Mouse (Mus musculus): ENCODE data around the gene Gsdma2. TPM values are rescaled to one million over a fixed set of nuclear protein-coding genes. Genes with fewer than 3 reads are reported as not detected.
A peak's percentile ranks its signal among the peaks of the same experiment; 100 is the strongest.
"Not testable (repeated sequence)": the region's sequence is repeated elsewhere in the genome, so short reads cannot be mapped to it uniquely, and the experiment has no call there.

The Gsdma2 gene
- polyA plus RNA-seq, 1 experiment from 2014 or later = 0.17 TPM

- H3K4me3 ChIP-seq = no peak overlapping the region
- ATAC-seq (ENCODE audit: low FRiP score) = no peak
- no peak overlapping the region for H3K27ac ChIP-seq
- H3K4me2 ChIP-seq = no peak overlapping the region
- H3K36me3 ChIP-seq = no peaks in the 10 kb centered on the region
- peaks cover 49% of the 10 kb centered on the region for H3K27me3 ChIP-seq
- 85% methylated on average over 3 of the region's 3 CpGs for WGBS
- H3K9me3 ChIP-seq = no peaks in the 10 kb centered on the region
- H3K4me1 ChIP-seq (replicated peaks) = no peaks in the 10 kb centered on the region
- no peak overlapping the region for H3K9ac ChIP-seq
Measured at GRCm38 (mm10) chr11:98671284-98671815, 24.8 kb downstream of the Gsdma2 start.

GRCm38 (mm10) chr11:98671857-98672256 lies 25.3 kb downstream of the Gsdma2 start:
- WGBS = 57% methylated on average over 5 of the region's 5 CpGs
- H3K27me3 ChIP-seq = peaks cover 44% of the 10 kb centered on the region

GRCm38 (mm10) chr11:98672482-98672881 lies 25.9 kb downstream of the Gsdma2 start:
- H3K36me3 ChIP-seq = no peaks in the 10 kb centered on the region
- H3K9me3 ChIP-seq = no peaks in the 10 kb centered on the region
- H3K4me2 ChIP-seq = no peak overlapping the region
- no peak overlapping the region for H3K27ac ChIP-seq
- H3K9ac ChIP-seq = no peak overlapping the region
- ATAC-seq (ENCODE audit: low FRiP score) = no peak
- H3K4me3 ChIP-seq = no peak overlapping the region
- peaks cover 38% of the 10 kb centered on the region for H3K27me3 ChIP-seq
- H3K4me1 ChIP-seq (replicated peaks) = no peaks in the 10 kb centered on the region
- WGBS = 89% methylated on average over 5 of the region's 5 CpGs

More at GRCm38 (mm10) chr11:98671857-98672256, 25.3 kb downstream of the Gsdma2 start:
- Histone ChIP-seq H3K4me3 (no peak overlapping the region), H3K4me1 (replicated peaks) (no peaks in the 10 kb centered on the region), H3K36me3 (no peaks in the 10 kb centered on the region), H3K27ac (no peak overlapping the region), H3K4me2 (no peak overlapping the region), H3K9me3 (no peaks in the 10 kb centered on the region), H3K9ac (no peak overlapping the region)
- no peak for ATAC-seq (ENCODE audit: low FRiP score)

- 12% methylated on average over 7 of the region's 7 CpGs for WGBS
- not testable (repeated sequence) for H3K27ac ChIP-seq; H3K4me1 ChIP-seq (replicated peaks); H3K4me2 ChIP-seq; H3K9ac ChIP-seq; H3K4me3 ChIP-seq; H3K36me3 ChIP-seq; H3K9me3 ChIP-seq
- peaks cover 31% of the 10 kb centered on the region for H3K27me3 ChIP-seq
- ATAC-seq (ENCODE audit: low FRiP score) = peak; percentile 21; the same call in 1 of the 2 replicates
Measured at GRCm38 (mm10) chr11:98673136-98673535, 26.6 kb downstream of the Gsdma2 start.

GRCm38 (mm10) chr11:98675829-98676363 lies 29.3 kb downstream of the Gsdma2 start:
- WGBS = 55% methylated on average over 7 of the region's 7 CpGs
- no peak for ATAC-seq (ENCODE audit: low FRiP score)
- no peaks in the 10 kb centered on the region for H3K9me3 ChIP-seq

GRCm38 (mm10) chr11:98680023-98680422 lies 33.5 kb downstream of the Gsdma2 start:
- H3K27me3 ChIP-seq = peaks cover 7% of the 10 kb centered on the region; the same call in 1 of the 2 replicates
- peaks cover 16% of the 10 kb centered on the region for H3K4me1 ChIP-seq (replicated peaks)
- H3K27ac ChIP-seq = no peak overlapping the region
- 93% methylated on average over 1 of the region's 1 CpGs for WGBS
- H3K4me3 ChIP-seq = no peak overlapping the region
- H3K9ac ChIP-seq = no peak overlapping the region
- no peaks in the 10 kb centered on the region for H3K9me3 ChIP-seq
- H3K36me3 ChIP-seq = 0 out of 2 replicates have a peak, but pooled peaks cover under 1% of the 10 kb centered on the region
- no peak overlapping the region for H3K4me2 ChIP-seq
- no peak for ATAC-seq (ENCODE audit: low FRiP score)

More at GRCm38 (mm10) chr11:98675829-98676363, 29.3 kb downstream of the Gsdma2 start:
- Histone ChIP-seq H3K9ac (no peak overlapping the region), H3K27ac (no peak overlapping the region), H3K4me2 (no peak overlapping the region), H3K4me3 (no peak overlapping the region), H3K36me3 (no peaks in the 10 kb centered on the region), H3K27me3 (peaks cover 17% of the 10 kb centered on the region; the same call in 1 of the 2 replicates), H3K4me1 (replicated peaks) (no peaks in the 10 kb centered on the region)

GRCm38 (mm10) chr11:98680595-98680994 lies 34.0 kb downstream of the Gsdma2 start:
- H3K4me1 ChIP-seq (replicated peaks) = peaks cover 16% of the 10 kb centered on the region
- WGBS = 83% methylated on average over 4 of the region's 4 CpGs
- not testable (repeated sequence) for H3K4me3 ChIP-seq; H3K9ac ChIP-seq; H3K9me3 ChIP-seq; ATAC-seq (ENCODE audit: low FRiP score); H3K36me3 ChIP-seq; H3K27me3 ChIP-seq; H3K27ac ChIP-seq; H3K4me2 ChIP-seq

GRCm38 (mm10) chr11:98681186-98681585 lies 34.6 kb downstream of the Gsdma2 start:
- H3K9me3 ChIP-seq = no peaks in the 10 kb centered on the region
- WGBS = 84% methylated on average over 4 of the region's 4 CpGs
- no peak for ATAC-seq (ENCODE audit: low FRiP score)
- peaks cover 7% of the 10 kb centered on the region; the same call in 1 of the 2 replicates for H3K27me3 ChIP-seq
- no peak overlapping the region for H3K27ac ChIP-seq
- H3K4me1 ChIP-seq (replicated peaks) = peaks cover 16% of the 10 kb centered on the region
- no peak overlapping the region for H3K4me2 ChIP-seq
- no peak overlapping the region for H3K9ac ChIP-seq
- no peak overlapping the region for H3K4me3 ChIP-seq
- peaks cover 12% of the 10 kb centered on the region for H3K36me3 ChIP-seq

GRCm38 (mm10) chr11:98681786-98682745 lies 35.5 kb downstream of the Gsdma2 start, which contains the start of gene Psmd3:
Psmd3 (plus strand) TSS chr11:98682554.
- H3K4me3 ChIP-seq = peak within 1 kb of the TSS; percentile 98
- H3K9me3 ChIP-seq = no peaks in the 10 kb centered on the region
- peaks cover 16% of the 10 kb centered on the region for H3K4me1 ChIP-seq (replicated peaks)
- peaks cover 21% of the 10 kb centered on the region for H3K36me3 ChIP-seq
- peaks cover 7% of the 10 kb centered on the region; the same call in 1 of the 2 replicates for H3K27me3 ChIP-seq
- WGBS = 6% methylated on average over 45 of the region's 45 CpGs
- H3K27ac ChIP-seq = peak within 1 kb of the TSS; percentile 85
- peak; percentile 96 for ATAC-seq (ENCODE audit: low FRiP score)
- H3K9ac ChIP-seq = peak within 1 kb of the TSS; percentile 99
- H3K4me2 ChIP-seq = peak within 1 kb of the TSS; percentile 87

- peaks cover 7% of the 10 kb centered on the region; the same call in 1 of the 2 replicates for H3K27me3 ChIP-seq
Measured at GRCm38 (mm10) chr11:98682811-98683210, 36.3 kb downstream of the Gsdma2 start.

GRCm38 (mm10) chr11:98685642-98686041 lies 39.1 kb downstream of the Gsdma2 start:
- ATAC-seq (ENCODE audit: low FRiP score) = no peak
- H3K4me2 ChIP-seq = no peak overlapping the region
- WGBS = 94% methylated on average over 9 of the region's 9 CpGs
- peaks cover 16% of the 10 kb centered on the region for H3K4me1 ChIP-seq (replicated peaks)
- peaks cover 52% of the 10 kb centered on the region for H3K36me3 ChIP-seq
- no peak overlapping the region for H3K4me3 ChIP-seq
- no peaks in the 10 kb centered on the region for H3K9me3 ChIP-seq
- H3K9ac ChIP-seq = no peak overlapping the region
- no peak overlapping the region for H3K27ac ChIP-seq
- no peaks in the 10 kb centered on the region for H3K27me3 ChIP-seq

More at GRCm38 (mm10) chr11:98682811-98683210, 36.3 kb downstream of the Gsdma2 start:
- H3K27ac ChIP-seq = peak overlapping the region; percentile 85
- peaks cover 28% of the 10 kb centered on the region for H3K36me3 ChIP-seq
- WGBS = 0% methylated on average over 23 of the region's 23 CpGs
- H3K4me2 ChIP-seq = peak overlapping the region; percentile 87
- ATAC-seq (ENCODE audit: low FRiP score) = peak; percentile 49
- H3K9ac ChIP-seq = peak overlapping the region; percentile 99
- H3K9me3 ChIP-seq = no peaks in the 10 kb centered on the region
- peaks cover 16% of the 10 kb centered on the region for H3K4me1 ChIP-seq (replicated peaks)
- H3K4me3 ChIP-seq = peak overlapping the region; percentile 98

GRCm38 (mm10) chr11:98686976-98687375 lies 40.4 kb downstream of the Gsdma2 start:
- no peak overlapping the region for H3K27ac ChIP-seq
- no peaks in the 10 kb centered on the region for H3K9me3 ChIP-seq
- no peak overlapping the region for H3K4me3 ChIP-seq
- no peak for ATAC-seq (ENCODE audit: low FRiP score)
- H3K36me3 ChIP-seq = peaks cover 66% of the 10 kb centered on the region
- 89% methylated on average over 4 of the region's 4 CpGs for WGBS
- no peak overlapping the region for H3K9ac ChIP-seq
- H3K27me3 ChIP-seq = no peaks in the 10 kb centered on the region
- H3K4me2 ChIP-seq = no peak overlapping the region
- H3K4me1 ChIP-seq (replicated peaks) = peaks cover 13% of the 10 kb centered on the region
